Mouse (Mus musculus): ENCODE results near the gene Tmem235. TPM values are rescaled to one million over a fixed set of nuclear protein-coding genes. Genes with fewer than 3 reads are reported as not detected.

The Tmem235 gene
- total and polyA plus RNA-seq, 3 experiments = not detected

DNA sequence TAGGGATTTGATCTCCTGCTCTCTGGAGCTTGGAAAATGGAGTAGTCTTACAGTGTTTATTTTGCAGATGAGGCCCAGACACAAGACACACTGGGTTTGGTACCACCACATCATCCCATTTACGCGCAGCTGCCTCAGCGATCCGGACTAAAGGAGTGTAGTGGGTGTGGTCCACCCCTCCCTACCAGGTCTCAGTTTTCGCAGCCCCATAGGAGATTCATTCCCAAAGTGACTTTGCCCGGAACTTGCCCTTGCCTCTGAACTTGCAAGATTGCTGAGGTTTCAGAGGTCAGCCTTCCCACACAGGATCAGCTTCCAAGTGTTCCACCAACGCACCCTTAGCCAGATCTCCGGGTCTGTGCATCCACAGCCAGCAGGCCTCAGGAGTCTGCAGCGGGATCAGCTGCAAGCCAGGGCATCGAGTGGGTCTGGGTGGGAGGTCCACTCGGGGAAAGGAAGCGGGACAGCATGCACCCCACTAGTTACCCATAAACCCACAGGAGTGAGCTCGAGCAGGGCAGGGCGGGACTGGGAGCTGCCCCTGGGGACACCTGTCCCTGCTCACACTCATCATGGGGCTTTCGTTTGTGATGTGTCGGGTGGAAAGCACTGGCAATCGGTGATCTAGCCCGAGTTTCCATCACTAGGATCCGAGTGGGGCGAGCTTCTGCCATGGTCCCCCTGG is 27.8 kb downstream of the Tmem235 start:
- H3K4me2 ChIP-seq (ENCODE audit: insufficient read depth, low read depth, poor library complexity, severe bottlenecking) = no peak overlapping the region

DNA sequence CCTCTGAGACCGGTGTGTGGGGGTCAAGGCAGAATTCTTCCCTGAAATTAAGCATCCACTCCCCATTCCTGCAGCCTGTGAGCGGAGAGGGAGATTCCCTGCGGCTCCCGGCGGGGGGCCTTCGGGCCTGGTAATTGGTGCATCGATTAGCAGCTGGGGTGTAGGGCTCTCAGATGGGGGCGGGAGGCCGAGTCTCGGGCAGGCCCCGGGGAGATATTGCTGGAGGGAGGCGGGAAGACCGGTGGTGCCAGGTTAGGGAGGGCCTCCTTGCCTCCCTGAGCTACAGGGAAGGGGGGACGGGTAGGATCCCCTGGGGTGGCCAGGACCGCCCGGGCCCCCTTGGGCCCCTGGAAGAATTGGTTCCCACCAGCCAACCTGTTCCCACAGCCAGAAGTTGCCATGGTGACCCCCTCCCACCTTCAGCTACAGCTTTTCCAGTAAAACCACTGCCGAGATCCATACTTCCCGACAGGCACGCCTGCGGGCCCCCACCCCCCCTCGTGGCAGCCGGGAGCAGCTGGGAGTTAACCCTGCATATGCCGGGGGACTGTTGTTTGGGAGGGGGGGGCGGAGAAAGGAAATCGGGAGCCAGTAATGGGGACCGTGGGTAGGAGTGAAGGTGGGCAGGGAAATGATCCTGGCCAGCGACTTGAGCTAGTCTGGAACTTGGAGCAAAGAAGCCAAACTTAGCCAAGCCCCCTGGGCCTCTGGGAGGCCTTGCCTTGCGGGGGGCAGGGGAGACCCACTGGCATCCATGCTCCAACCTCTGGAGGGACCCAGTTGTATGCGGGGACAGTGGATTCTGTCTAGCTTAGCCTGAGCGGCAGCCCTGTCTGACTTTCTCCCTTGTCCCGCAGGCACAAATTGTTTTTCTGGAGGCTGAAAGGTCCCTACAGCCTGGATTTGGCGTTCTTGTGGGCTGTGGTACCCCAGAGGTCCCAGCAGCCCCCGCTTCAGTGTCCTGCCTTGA is 28.6 kb downstream of the Tmem235 start:
- Histone ChIP-seq H3K9me3 (replicated peaks; ENCODE audit: low read length) (peaks cover 7% of the 10 kb centered on the region), H3K4me3 (replicated peaks in 1 of 3; ENCODE audit: low read depth in 2 of 3, low read length in 2 of 3, poor library complexity in 1 of 3) (no peak overlapping the region), H3K9ac (ENCODE audit: insufficient read depth, low read depth) (no peak overlapping the region), H3K4me1 (ENCODE audit: control insufficient read depth in 1 of 2, insufficient read depth in 2 of 2) (peaks cover 5 to 11% of the 10 kb centered on the region in 2 experiments; a peak in 3 of 4 replicates), H3K36me3 (replicated peaks in 1 of 2; ENCODE audit: control insufficient read depth in 1 of 2, insufficient read depth in 1 of 2, low read length in 1 of 2) (no peaks in the 10 kb centered on the region), H3K79me2 (replicated peaks; ENCODE audit: control insufficient read depth, extremely low read depth, insufficient read depth, poor library complexity, severe bottlenecking) (no peaks in the 10 kb centered on the region), H3K27ac (ENCODE audit: insufficient read depth, low read depth) (no peak overlapping the region), H3K4me2 (ENCODE audit: insufficient read depth, low read depth, poor library complexity, severe bottlenecking) (no peak overlapping the region), H3K27me3 (replicated peaks) (peaks cover 91% of the 10 kb centered on the region)
- DNase-seq (ENCODE audit: extremely low read depth) = no peak
- in situ Hi-C loops (cut with MboI; ENCODE audit: low pct_ligation_motif_present, low pct_unique_long_range_greater_than_20kb, low sequenced_read_pairs) (no loop called here), dilution Hi-C loops (cut with MboI; ENCODE audit: extremely low pct_ligation_motif_present, extremely low pct_unique_long_range_greater_than_20kb, low sequenced_read_pairs) (no loop called here)
- TF ChIP-seq RAD21 (IDR thresholded peaks at IDR 0.05; ENCODE audit: low read depth, low read length) (no peak), POLR2A (IDR thresholded peaks at IDR 0.05; ENCODE audit: low read depth, low read length) (no peak), USF1 (IDR thresholded peaks at IDR 0.05; ENCODE audit: low read depth, low read length) (no peak), EP300 (IDR thresholded peaks at IDR 0.05; ENCODE audit: low read length) (no peak), CHD1 (IDR thresholded peaks at IDR 0.05; ENCODE audit: low read depth, low read length) (no peak), HCFC1 (IDR thresholded peaks at IDR 0.05; ENCODE audit: low read depth, low read length) (no peak), POLR2AphosphoS2 (IDR thresholded peaks at IDR 0.05; ENCODE audit: low read depth, low read length) (no peak), PAX5 (IDR thresholded peaks at IDR 0.05; ENCODE audit: low read length) (no peak), JUND (conservative IDR thresholded peaks at IDR 0.05; ENCODE audit: low read depth, low read length) (no peak)

More for the DNA sequence above, 27.8 kb downstream of the Tmem235 start:
- H3K79me2 ChIP-seq (replicated peaks; ENCODE audit: control insufficient read depth, extremely low read depth, insufficient read depth, poor library complexity, severe bottlenecking) = no peaks in the 10 kb centered on the region
- dilution Hi-C loops (cut with MboI; ENCODE audit: extremely low pct_ligation_motif_present, extremely low pct_unique_long_range_greater_than_20kb, low sequenced_read_pairs) = no loop called here
- no peak for DNase-seq (ENCODE audit: extremely low read depth)
- no peak overlapping the region for H3K27ac ChIP-seq (ENCODE audit: insufficient read depth, low read depth)
- TF ChIP-seq MAZ (IDR thresholded peaks at IDR 0.05; ENCODE audit: low read depth, low read length) = no peak
- TF ChIP-seq SIN3A (IDR thresholded peaks at IDR 0.05; ENCODE audit: low read length) = no peak
- TF ChIP-seq MYC (IDR thresholded peaks at IDR 0.05; ENCODE audit: low read depth, low read length) = no peak
- TF ChIP-seq CTCF (conservative IDR thresholded peaks at IDR 0.05 in 1 of 2, IDR thresholded peaks at IDR 0.05 in 1 of 2; ENCODE audit: low read depth in 2 of 2, low read length in 2 of 2) = no peak
- TF ChIP-seq POLR2AphosphoS2 (IDR thresholded peaks at IDR 0.05; ENCODE audit: low read depth, low read length) = no peak
- TF ChIP-seq ZKSCAN1 (IDR thresholded peaks at IDR 0.05; ENCODE audit: borderline replicate concordance, low read depth, low read length) = no peak
- no peak for TF ChIP-seq ZC3H11A (IDR thresholded peaks at IDR 0.05; ENCODE audit: low read depth, low read length)
- TF ChIP-seq ZMIZ1 (IDR thresholded peaks at IDR 0.05; ENCODE audit: low read depth, low read length) = no peak
- no peak for TF ChIP-seq USF1 (IDR thresholded peaks at IDR 0.05; ENCODE audit: low read depth, low read length)
- no peak for TF ChIP-seq GABPA (IDR thresholded peaks at IDR 0.05; ENCODE audit: insufficient replicate concordance, low read depth, low read length)
- no peak for TF ChIP-seq ELF1 (IDR thresholded peaks at IDR 0.05; ENCODE audit: low read depth, low read length)
- no peak for TF ChIP-seq MXI1 (IDR thresholded peaks at IDR 0.05; ENCODE audit: low read depth, low read length)
- TF ChIP-seq JUN (IDR thresholded peaks at IDR 0.05; ENCODE audit: insufficient read depth, low read depth, low read length) = no peak
- no peak for TF ChIP-seq ZNF384 (IDR thresholded peaks at IDR 0.05; ENCODE audit: low read depth, low read length)
- no peak for TF ChIP-seq BHLHE40 (IDR thresholded peaks at IDR 0.05; ENCODE audit: low read depth, low read length)
- no peak overlapping the region for H3K4me3 ChIP-seq (replicated peaks in 1 of 3; ENCODE audit: low read depth in 2 of 3, low read length in 2 of 3, poor library complexity in 1 of 3)
- peaks cover 7% of the 10 kb centered on the region for H3K9me3 ChIP-seq (replicated peaks; ENCODE audit: low read length)
- in situ Hi-C loops (cut with MboI; ENCODE audit: low pct_ligation_motif_present, low pct_unique_long_range_greater_than_20kb, low sequenced_read_pairs) = no loop called here
- no peak overlapping the region for H3K9ac ChIP-seq (ENCODE audit: insufficient read depth, low read depth)
- peaks cover 91% of the 10 kb centered on the region for H3K27me3 ChIP-seq (replicated peaks)
- peaks cover 8 to 15% of the 10 kb centered on the region in 2 experiments for H3K4me1 ChIP-seq (ENCODE audit: control insufficient read depth in 1 of 2, insufficient read depth in 2 of 2)
- no peaks in the 10 kb centered on the region for H3K36me3 ChIP-seq (replicated peaks in 1 of 2; ENCODE audit: control insufficient read depth in 1 of 2, insufficient read depth in 1 of 2, low read length in 1 of 2)

All from CH12.LX (cell line).